Mouse (Mus musculus) right cerebral cortex, postnatal 14 days (tissue): ENCODE measurements around the gene Vmn1r135.
"Not testable (repeated sequence)": the region's sequence is repeated elsewhere in the genome, so short reads cannot be mapped to it uniquely, and the experiment has no call there.

Source experiments
- DNase-seq: peaks from one replicate; pipeline ENCODE4 v3.0.0; 2022

The Vmn1r135 gene

GRCm38 (mm10) chr7:21832051-21832450, at the start of gene Vmn1r135:
Gene Vmn1r135 (plus strand): TSS chr7:21832351.
- not testable (repeated sequence) for DNase-seq

- DNase-seq = not testable (repeated sequence)
These were observed 35.5 kb upstream of the Vmn1r135 start, which contains the start of gene Gm4177 for GRCm38 (mm10) chr7:21796628-21797027. Gene Gm4177 (minus strand): TSS chr7:21796728.

- DNase-seq = not testable (repeated sequence)
These were observed 12.0 kb downstream of the Vmn1r135 start, which contains the start of gene Gm5725 for GRCm38 (mm10) chr7:21844167-21844566. Gene Gm5725 (minus strand): TSS chr7:21844267.
